Mouse (Mus musculus) midbrain, embryonic 14.5 days (tissue): Measurements from ENCODE around the gene Rab3il1. TPM values are rescaled to one million over a fixed set of nuclear protein-coding genes. Genes with fewer than 3 reads are reported as not detected.

Source experiments
- ATAC-seq: fragments of 200-750 bp; cut with Nextera tagmentation; 2 replicates; pipeline ENCODE4 v1.8.0; 2017; ENCODE audit warnings: moderate number of reproducible peaks, moderate library complexity; ENCODE audit not compliant: low FRiP score, low TSS enrichment
- DNase-seq: peaks from one replicate; pipeline ENCODE4 v3.0.0-alpha.2; 2015
- H3K27ac ChIP-seq: fragments of 300-500 bp; sonication (generic); replicated peaks from 2 replicates; pipeline ENCODE4 v1.5.1; 2014; ENCODE audit warnings: mild to moderate bottlenecking, low read depth, low read length, moderate library complexity
- H3K27me3 ChIP-seq: fragments of 300-500 bp; sonication (generic); 2 replicates; pipeline ENCODE4 v1.6.1; 2014; ENCODE audit warnings: low read length, control low read depth, mixed read lengths; ENCODE audit not compliant: control insufficient read depth, insufficient read depth
- H3K36me3 ChIP-seq: fragments of 300-500 bp; sonication (generic); 2 replicates; pipeline ENCODE4 v1.6.1; 2014; ENCODE audit warnings: low read length, control low read depth; ENCODE audit not compliant: control insufficient read depth, insufficient read depth
- H3K4me1 ChIP-seq: fragments of 300-500 bp; sonication (generic); 2 replicates; pipeline ENCODE4 v1.6.1; 2014; ENCODE audit warnings: mild to moderate bottlenecking, antibody characterized with exemption, low read length, control low read depth; ENCODE audit not compliant: control insufficient read depth, insufficient read depth
- H3K4me2 ChIP-seq: fragments of 300-500 bp; sonication (generic); 2 replicates; pipeline ENCODE4 v1.6.1; 2014; ENCODE audit warnings: mild to moderate bottlenecking, low read length, moderate library complexity
- H3K4me3 ChIP-seq: fragments of 300-500 bp; sonication (generic); replicated peaks from 2 replicates; pipeline ENCODE4 v1.5.1; 2014; ENCODE audit warnings: low read depth, low read length
- H3K9ac ChIP-seq: fragments of 300-500 bp; sonication (generic); replicated peaks from 2 replicates; pipeline ENCODE4 v1.6.1; 2014; ENCODE audit warnings: mild to moderate bottlenecking, low read length, moderate library complexity
- H3K9me3 ChIP-seq: fragments of 300-500 bp; sonication (generic); 2 replicates; pipeline ENCODE4 v1.6.1; 2016; ENCODE audit warnings: low read length, control low read depth, mixed read lengths; ENCODE audit not compliant: control insufficient read depth
- WGBS: fragments of 180-500 bp; shearing (Covaris S2); extraction: QIAGEN DNeasy Blood & Tissue Kit; methylation state at CpG from one replicate; pipeline ENCODE4 v1.1.7; 2014; 5-methylcytosine and 5-hydroxymethylcytosine counted together
- polyA plus RNA-seq: library from polyadenylated mRNA; unstranded; fragments of >200 nt; fragmentation: Nextera tagmentation; extraction: Ambion mirVana; gene quantifications from 2 replicates; pipeline ENCODE4 v1.2.1, GENCODE M21; 2014

Gene Rab3il1
- polyA plus RNA-seq, 1 experiment from 2014 or later, result 19.2 TPM

GRCm38 (mm10) chr19:10038364-10038763, 36.9 kb downstream of the Rab3il1 start:
- H3K27me3 ChIP-seq, result no peaks in the 10 kb centered on the region
- DNase-seq (no peak), ATAC-seq (no peak)
- H3K4me1 ChIP-seq, result peaks cover 9% of the 10 kb centered on the region
- no peak overlapping the region for H3K4me2 ChIP-seq
- WGBS, result 79% methylated on average over 3 of the region's 3 CpGs
- H3K9ac ChIP-seq, result no peak overlapping the region
- H3K27ac ChIP-seq, result no peak overlapping the region
- H3K4me3 ChIP-seq, result no peak overlapping the region
- H3K9me3 ChIP-seq, result no peaks in the 10 kb centered on the region
- no peaks in the 10 kb centered on the region for H3K36me3 ChIP-seq

- ATAC-seq (no peak), DNase-seq (peak; percentile 61)
- Histone ChIP-seq H3K4me2 (no peak overlapping the region), H3K27ac (no peak overlapping the region), H3K27me3 (no peaks in the 10 kb centered on the region), H3K9me3 (no peaks in the 10 kb centered on the region), H3K36me3 (no peaks in the 10 kb centered on the region), H3K4me1 (peaks cover 9% of the 10 kb centered on the region), H3K4me3 (no peak overlapping the region), H3K9ac (no peak overlapping the region)
- 35% methylated on average over 3 of the region's 3 CpGs for WGBS
These were observed 37.4 kb downstream of the Rab3il1 start for GRCm38 (mm10) chr19:10038910-10039309.

GRCm38 (mm10) chr19:10039615-10040014, 38.1 kb downstream of the Rab3il1 start:
- Histone ChIP-seq H3K9me3 (no peaks in the 10 kb centered on the region), H3K9ac (no peak overlapping the region), H3K27me3 (no peaks in the 10 kb centered on the region), H3K4me2 (no peak overlapping the region), H3K27ac (no peak overlapping the region), H3K4me3 (no peak overlapping the region), H3K36me3 (no peaks in the 10 kb centered on the region), H3K4me1 (peaks cover 9% of the 10 kb centered on the region)
- ATAC-seq (no peak), DNase-seq (no peak)
- 83% methylated on average over 2 of the region's 2 CpGs for WGBS

- Histone ChIP-seq H3K4me3 (peak overlapping the region; percentile 60), H3K27me3 (no peaks in the 10 kb centered on the region), H3K9me3 (no peaks in the 10 kb centered on the region), H3K36me3 (no peaks in the 10 kb centered on the region), H3K27ac (0 out of 2 replicates have a peak overlapping the region, but pooled peaks have one; percentile 20), H3K4me1 (peaks cover 9% of the 10 kb centered on the region), H3K9ac (peak overlapping the region; percentile 66), H3K4me2 (peak overlapping the region; percentile 97)
- ATAC-seq, result peak; percentile 42
- 5% methylated on average over 20 of the region's 20 CpGs for WGBS
- peak; percentile 31 for DNase-seq
These were observed 39.5 kb downstream of the Rab3il1 start for GRCm38 (mm10) chr19:10040866-10041387.

GRCm38 (mm10) chr19:10041388-10042148, 40.1 kb downstream of the Rab3il1 start, which contains the start of gene Fads3:
Gene Fads3, plus strand, starts transcription at chr19:10041569.
- Histone ChIP-seq H3K4me2 (peak within 1 kb of the TSS; percentile 97), H3K4me3 (peak within 1 kb of the TSS; percentile 60), H3K9ac (peak within 1 kb of the TSS; percentile 66), H3K27ac (0 out of 2 replicates have a peak within 1 kb of the TSS, but pooled peaks have one; percentile 20), H3K36me3 (no peaks in the 10 kb centered on the region), H3K9me3 (no peaks in the 10 kb centered on the region), H3K27me3 (no peaks in the 10 kb centered on the region), H3K4me1 (peaks cover 9% of the 10 kb centered on the region)
- peak; percentile 85 for ATAC-seq
- DNase-seq, result peak; percentile 81
- WGBS, result under 1% methylated on average over 65 of the region's 69 CpGs

GRCm38 (mm10) chr19:10042232-10042631, 40.8 kb downstream of the Rab3il1 start:
- Histone ChIP-seq H3K36me3 (no peaks in the 10 kb centered on the region), H3K9me3 (no peaks in the 10 kb centered on the region), H3K9ac (peak overlapping the region; percentile 66), H3K4me3 (peak overlapping the region; percentile 60), H3K4me2 (peak overlapping the region; percentile 97), H3K27me3 (no peaks in the 10 kb centered on the region), H3K27ac (no peak overlapping the region), H3K4me1 (peaks cover 9% of the 10 kb centered on the region)
- no peak for DNase-seq
- 0 out of 2 replicates have a peak, but pooled peaks have one; percentile 2 for ATAC-seq
- WGBS, result 55% methylated on average over 6 of the region's 6 CpGs

GRCm38 (mm10) chr19:10042816-10043215, 41.3 kb downstream of the Rab3il1 start:
- DNase-seq, result no peak
- H3K4me1 ChIP-seq, result peaks cover 9% of the 10 kb centered on the region
- ATAC-seq, result no peak
- H3K9me3 ChIP-seq, result no peaks in the 10 kb centered on the region
- H3K4me3 ChIP-seq, result peak overlapping the region; percentile 60; the same call in 1 of the 2 replicates
- H3K36me3 ChIP-seq, result no peaks in the 10 kb centered on the region
- H3K9ac ChIP-seq, result peak overlapping the region; percentile 66; the same call in 1 of the 2 replicates
- 81% methylated on average over 4 of the region's 4 CpGs for WGBS
- H3K27ac ChIP-seq, result no peak overlapping the region
- H3K4me2 ChIP-seq, result peak overlapping the region; percentile 97
- no peaks in the 10 kb centered on the region for H3K27me3 ChIP-seq

GRCm38 (mm10) chr19:10043643-10044042, 42.2 kb downstream of the Rab3il1 start:
- ATAC-seq (no peak), DNase-seq (no peak)
- no peaks in the 10 kb centered on the region for H3K9me3 ChIP-seq
- H3K9ac ChIP-seq, result no peak overlapping the region
- no peak overlapping the region for H3K27ac ChIP-seq
- H3K4me1 ChIP-seq, result peaks cover 9% of the 10 kb centered on the region
- H3K4me3 ChIP-seq, result no peak overlapping the region
- H3K36me3 ChIP-seq, result no peaks in the 10 kb centered on the region
- H3K4me2 ChIP-seq, result no peak overlapping the region
- no peaks in the 10 kb centered on the region for H3K27me3 ChIP-seq

- Histone ChIP-seq H3K4me2 (no peak overlapping the region), H3K9me3 (no peaks in the 10 kb centered on the region), H3K27ac (no peak overlapping the region), H3K27me3 (no peaks in the 10 kb centered on the region), H3K4me3 (no peak overlapping the region), H3K36me3 (no peaks in the 10 kb centered on the region), H3K9ac (no peak overlapping the region), H3K4me1 (peaks cover 9% of the 10 kb centered on the region)
- DNase-seq (no peak), ATAC-seq (no peak)
- 87% methylated on average over 2 of the region's 2 CpGs for WGBS
These were observed 44.2 kb downstream of the Rab3il1 start for GRCm38 (mm10) chr19:10045707-10046106.
